Mouse (Mus musculus) v-Abl transformed pro-B cells (cell line): ENCODE results near the gene Rasal1.

Experiments used
- in situ Hi-C, 2 experiments: fragments of 400-800 bp; cut with MboI; formaldehyde crosslinking; loops; one replicate each; pipeline ENCODE4 v1.15.1; 2025; ENCODE audit not compliant: unreplicated experiment in 2 of 2

The Rasal1 gene

DNA sequence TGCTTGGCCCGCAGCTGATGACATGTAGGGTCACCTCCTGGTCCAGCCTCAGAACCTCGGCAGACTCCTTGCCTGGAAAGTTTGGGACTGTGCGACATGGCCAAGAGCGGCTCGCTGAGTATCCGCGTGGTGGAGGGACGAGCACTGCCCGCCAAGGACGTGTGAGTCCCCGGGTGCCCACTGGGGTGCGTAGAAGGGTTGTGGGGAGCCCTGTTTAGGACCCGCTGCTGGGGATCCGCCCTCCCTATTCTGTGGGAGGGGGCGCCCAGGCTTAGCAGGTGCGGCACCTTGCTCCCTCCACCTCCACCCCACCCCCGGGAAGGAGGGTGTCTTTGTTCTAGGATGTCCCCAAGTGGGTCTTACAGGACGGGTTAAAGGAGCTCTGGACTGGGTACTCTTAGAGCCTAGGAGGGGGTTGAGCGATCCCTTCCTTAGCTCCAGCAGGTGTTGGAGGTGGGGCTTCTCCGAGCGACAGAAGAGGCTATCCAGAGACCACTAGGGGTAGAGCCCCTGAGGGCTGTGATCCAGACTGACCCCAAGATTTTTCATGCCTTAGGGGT, 842 bp downstream of the Rasal1 start:
- in situ Hi-C loops: no loop called here

DNA sequence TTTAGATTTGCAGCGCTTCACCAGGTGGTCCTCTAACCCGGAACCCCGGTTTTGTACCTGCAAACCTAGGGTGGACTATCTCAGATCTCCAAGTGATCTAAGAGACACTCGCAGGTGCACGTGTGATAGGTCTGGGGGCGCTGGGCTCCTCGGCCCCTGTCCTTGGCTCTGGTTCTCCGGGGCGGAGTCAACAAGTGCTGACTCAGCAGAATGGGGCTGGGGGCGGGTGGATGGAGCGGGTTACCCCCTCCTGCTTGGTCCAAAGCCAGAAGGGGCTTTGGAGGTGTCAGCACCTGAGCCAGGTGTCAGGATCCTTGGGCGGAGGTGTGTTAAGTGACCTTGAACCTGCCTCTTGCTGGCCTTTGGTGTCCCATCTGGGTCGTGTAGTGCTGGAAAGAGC, 1.3 kb downstream of the Rasal1 start:
- in situ Hi-C loops: no loop called here

DNA sequence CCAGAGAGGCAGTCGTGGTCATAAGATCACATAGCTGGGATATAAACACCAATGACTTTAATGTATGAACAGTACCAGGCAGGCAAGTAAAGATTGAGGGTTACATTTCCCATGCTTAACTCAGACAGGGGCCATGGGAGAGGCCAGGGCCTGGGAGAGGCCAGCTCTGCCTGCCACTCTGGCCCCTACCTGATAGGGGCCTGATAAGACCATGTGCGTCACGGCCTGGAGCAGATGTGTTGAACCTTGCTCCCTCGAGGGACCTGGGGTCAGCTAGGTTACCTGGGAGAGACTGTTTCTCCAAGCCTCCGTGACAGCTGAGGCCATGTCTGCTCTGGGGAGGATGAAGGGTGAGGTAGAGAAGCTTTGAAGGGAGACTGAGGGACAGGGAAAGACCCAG, 2.6 kb downstream of the Rasal1 start:
- in situ Hi-C loops: no loop called here

DNA sequence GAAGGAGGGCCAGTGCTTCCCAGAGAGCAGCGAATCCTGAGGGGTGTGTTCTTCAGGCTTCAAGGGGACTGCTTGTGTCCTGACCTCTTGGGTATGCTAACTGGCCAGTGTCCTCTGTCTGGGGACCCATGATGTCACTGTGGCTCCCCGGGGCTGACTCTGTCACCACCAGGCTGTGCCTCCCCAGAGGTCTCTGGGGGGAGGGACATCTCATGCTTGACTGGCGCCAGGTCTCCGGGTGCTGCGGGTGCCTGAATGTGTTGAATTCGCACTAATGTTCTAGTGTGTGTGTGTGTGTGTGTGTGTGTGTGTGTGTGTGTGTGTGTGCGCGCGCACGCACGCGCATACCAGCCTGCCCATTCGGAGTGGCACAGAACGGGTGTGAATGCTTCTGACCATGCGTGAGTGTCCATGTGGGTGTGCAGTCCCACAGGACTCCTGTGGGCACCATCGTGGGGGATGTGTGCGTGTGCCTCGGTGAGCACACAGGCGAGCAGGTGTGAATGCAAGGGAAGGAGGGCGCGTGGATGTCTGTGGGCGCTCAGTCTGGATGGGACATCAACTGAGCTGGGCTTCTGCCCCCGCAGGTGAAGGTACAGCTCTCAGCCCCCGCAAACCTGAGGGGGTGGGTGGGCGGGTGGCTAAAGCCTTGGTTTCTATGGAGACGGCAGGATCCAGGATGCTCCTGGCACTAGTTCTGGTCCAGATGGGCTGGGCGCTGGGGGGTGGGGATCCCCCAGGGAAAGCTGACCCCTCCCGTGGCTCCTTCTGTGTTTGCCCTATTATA, 4.5 kb downstream of the Rasal1 start:
- in situ Hi-C loops: no loop called here

DNA sequence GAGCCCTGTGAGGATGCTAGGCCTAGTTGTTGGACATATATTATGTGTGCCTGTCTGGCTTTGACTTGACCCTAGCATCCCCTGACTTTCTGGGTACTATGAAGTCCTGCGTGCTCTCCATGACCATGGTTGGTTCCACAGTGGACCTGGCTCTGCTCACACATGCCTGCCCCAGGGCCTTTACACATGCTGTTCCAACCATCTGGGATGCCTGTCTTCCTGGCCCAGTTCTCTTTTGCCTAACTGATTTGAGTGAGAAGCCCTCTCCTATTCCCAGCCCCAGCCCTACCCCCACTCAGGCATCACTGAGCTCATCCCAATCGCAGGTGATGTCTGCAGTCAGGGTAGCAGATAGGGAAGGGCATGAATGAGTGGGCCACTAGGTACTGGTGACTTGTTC, 5.3 kb downstream of the Rasal1 start:
- in situ Hi-C loops: no loop called here

DNA sequence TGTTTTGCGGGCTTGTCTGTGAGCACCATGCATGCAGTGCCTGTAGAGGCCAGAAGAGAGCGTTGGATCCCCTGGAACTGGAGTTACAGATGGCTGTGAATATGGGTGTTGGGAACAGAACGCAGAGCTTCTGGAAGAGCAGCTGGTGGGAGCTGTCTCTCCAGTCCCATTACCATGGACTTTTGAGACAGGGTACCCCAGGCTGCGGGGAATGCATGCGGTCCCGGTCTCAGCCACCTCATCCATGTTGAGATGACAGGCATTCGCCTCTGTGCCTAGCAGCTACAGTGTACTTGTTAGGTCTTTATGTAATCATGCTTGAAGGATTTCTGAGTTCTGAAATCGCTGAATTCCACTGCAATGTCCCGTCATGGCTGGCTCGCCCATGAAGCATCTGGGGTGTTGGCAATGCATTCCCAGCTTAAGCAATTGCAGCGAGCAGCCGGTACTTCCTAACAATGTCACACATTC, 7.7 kb downstream of the Rasal1 start:
- in situ Hi-C loops: no loop called here

DNA sequence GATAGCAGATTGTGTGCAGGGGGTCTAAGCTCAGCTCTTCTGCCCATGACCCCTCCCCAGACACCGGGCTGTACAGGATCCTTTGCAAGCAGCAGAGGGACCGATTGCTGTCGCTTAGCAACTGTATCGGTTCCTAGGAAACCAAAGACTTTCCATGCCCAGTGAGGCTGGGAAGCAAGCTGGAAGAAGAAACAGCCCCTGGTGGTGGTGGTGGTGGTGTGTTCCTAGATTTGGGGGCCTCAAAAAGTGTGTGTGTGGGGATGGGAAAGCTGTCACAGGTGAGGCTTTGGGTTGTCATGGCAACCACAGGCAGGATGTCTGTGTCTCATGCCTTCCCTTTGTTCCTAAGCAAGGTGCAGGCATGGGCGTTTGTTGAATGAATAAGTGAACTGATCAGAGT, 12.2 kb downstream of the Rasal1 start:
- in situ Hi-C loops: no loop called here

DNA sequence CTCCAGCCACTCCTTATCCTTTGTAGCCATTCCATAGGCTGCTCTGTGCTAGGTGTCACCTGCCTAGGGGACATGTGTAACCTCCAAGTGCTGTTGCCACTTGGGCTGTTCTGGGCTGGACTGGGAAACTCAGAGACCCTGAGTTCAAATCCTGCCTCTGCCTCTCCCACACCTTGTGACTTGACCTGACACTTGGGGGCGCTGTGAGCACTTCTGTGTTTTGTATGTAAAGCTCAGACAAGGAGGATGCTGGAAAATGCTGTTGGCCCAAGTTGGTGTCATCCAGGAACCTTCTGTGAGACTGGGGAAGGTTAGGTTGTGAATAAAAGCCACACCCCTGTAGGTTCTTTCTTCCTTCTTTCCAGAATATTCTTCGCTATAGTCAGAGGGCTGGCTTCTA, 16.3 kb downstream of the Rasal1 start:
- in situ Hi-C loops: no loop called here

DNA sequence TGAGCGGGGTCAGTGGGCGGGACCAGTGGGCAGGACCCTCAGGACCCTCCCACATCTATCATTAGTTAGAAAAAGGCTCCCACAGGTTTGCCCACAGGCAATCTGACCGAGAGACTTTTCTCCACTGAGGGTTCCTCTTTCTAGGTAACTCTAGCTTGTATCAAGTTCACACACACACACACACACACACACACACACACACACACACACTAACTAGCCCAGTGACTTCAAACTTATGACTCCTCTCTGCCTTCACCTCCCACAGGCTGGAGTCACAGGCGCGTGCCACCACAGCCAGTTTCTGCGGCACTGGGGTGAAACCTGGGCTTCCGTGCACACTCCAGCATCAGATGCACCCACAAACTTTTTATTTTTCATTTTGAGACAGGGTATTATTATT, 20.1 kb downstream of the Rasal1 start:
- in situ Hi-C loops: no loop called here

DNA sequence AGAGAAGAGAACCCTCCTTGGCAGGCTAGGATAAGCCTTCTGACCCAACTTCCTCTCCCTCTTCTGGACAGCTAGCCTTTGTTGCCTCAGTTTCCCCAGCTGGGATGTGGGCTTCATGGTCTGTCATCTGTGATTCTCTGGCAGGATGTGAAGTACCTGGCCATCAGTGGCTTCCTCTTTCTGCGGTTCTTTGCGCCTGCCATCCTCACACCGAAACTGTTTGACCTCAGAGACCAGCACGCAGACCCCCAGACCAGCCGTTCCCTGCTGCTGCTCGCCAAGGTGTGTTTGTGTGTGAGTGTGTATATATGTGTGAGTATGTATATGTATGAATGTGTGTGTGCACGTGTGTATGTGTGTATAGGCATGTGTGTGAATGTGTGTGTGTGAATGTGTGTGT, 21.5 kb downstream of the Rasal1 start:
- in situ Hi-C loops: loop anchor here in 1 of 2 experiments (10.0 kb wide), 1 partner anchor 165 kb away; the partner anchor contains the start of gene Plbd2

DNA sequence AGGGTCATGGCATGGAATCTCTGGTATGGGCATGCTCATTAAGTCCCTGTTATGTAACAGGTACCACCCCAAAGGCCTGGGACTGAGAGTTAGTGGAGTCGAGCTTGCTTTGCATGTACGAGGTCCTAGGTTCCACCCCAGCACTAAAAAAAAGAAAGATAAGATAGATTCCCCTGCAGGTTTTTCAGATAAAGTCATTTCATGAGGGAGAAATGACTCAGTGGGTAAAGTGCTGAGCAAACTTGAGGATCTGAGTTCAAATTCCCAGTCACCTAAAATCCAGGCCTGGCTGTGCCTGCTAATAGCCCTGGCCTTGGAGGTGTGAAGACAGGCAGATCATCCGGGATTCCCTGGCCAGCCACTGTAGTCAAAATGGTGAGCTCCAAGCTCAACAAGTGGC, 23.3 kb downstream of the Rasal1 start:
- in situ Hi-C loops: loop anchor here in 1 of 2 experiments (10.0 kb wide), 1 partner anchor 167 kb away; the partner anchor contains the start of gene Plbd2

DNA sequence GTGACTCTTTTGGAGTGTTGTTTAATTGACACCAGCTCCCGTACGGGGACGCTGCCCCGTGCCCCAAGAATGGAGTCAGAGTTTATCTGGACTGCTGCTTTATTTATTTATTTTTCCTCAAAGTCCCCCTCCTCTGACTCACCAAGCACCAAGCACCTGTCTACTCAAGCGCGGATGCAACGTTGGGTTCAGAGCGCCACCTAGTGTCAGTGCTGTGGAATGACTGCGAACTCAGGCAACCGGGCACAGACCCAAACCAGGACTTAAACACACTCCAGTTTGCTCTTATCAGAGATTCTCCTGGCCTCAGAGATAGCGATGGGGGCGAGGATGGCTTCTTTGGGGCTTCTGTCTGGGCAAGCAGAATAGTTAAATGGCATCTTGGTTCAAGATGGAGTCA, 25.0 kb downstream of the Rasal1 start:
- in situ Hi-C loops: loop anchor here in 1 of 2 experiments (10.0 kb wide), 1 partner anchor 169 kb away; the partner anchor contains the start of gene Plbd2

DNA sequence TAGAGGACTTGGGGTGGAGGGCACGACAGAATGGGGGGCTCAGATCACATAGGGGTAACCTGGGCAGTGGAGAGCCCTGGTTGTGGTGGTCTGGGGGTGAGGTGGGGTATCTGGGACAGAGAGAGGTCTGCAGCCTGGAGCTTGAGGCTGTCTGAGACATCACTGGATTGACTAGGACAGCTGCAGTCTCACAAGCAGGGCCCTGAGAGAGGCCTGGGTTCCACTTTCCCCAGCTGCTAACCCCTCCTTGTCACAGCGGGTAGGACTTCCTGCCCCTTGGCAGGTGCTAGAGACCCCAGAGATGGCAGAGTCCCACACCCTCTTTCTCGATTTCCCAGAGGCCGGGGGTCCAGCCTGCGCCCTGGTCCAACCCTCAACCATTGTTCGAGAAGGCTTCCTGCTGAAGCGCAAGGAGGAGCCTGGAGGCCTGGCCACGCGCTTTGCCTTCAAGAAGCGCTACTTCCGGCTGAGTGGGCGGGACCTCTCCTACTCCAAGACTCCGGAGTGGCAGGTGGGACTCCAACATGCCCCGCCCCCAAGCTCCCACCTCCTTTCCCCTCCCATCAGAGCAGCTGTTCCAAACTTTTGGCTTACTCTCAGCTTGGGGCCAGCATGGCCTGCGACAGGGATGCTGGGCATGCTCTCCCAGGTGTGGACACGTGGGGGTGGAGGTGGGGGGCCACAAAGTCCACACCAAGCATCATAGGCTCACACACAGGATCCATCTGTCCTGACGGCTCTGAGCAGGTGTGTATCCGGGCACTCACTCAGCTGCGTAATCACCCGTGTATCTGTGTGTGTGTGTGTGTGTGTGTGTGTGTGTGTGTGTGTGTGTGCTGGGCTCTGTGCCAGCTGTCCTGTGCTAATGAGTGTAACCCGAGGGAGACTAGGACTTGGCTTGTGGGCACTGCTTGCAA, 25.9 kb downstream of the Rasal1 start:
- in situ Hi-C loops: loop anchor here (5.0 to 10.0 kb wide), 3 partner anchors 38 to 170 kb away; partner anchors contain the start of genes Dtx1 (in 2 of the 2) and Plbd2 (in 1 of the 2)

DNA sequence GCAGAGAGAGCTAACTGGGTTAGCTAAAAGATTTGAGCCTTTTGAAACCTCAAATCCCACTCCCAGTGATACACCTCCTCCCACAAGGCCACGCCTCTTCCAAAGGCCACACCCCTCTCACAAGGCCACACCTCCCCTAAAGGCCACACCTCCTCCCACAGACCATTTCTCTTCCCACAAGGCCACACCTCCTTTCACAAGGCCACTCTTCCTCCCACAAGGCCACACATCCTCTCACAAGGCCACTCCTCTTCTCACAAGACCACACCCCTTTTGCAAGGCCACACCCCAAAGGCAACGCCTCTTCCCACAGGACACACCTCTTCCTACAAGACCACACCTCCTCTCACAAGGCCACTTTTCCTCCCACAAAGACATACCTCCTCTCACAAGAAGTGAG, 28.9 kb downstream of the Rasal1 start:
- in situ Hi-C loops: loop anchor here (5.0 to 10.0 kb wide), 3 partner anchors 35 to 173 kb away; partner anchors contain the start of genes Dtx1 (in 2 of the 2) and Plbd2 (in 1 of the 2)

DNA sequence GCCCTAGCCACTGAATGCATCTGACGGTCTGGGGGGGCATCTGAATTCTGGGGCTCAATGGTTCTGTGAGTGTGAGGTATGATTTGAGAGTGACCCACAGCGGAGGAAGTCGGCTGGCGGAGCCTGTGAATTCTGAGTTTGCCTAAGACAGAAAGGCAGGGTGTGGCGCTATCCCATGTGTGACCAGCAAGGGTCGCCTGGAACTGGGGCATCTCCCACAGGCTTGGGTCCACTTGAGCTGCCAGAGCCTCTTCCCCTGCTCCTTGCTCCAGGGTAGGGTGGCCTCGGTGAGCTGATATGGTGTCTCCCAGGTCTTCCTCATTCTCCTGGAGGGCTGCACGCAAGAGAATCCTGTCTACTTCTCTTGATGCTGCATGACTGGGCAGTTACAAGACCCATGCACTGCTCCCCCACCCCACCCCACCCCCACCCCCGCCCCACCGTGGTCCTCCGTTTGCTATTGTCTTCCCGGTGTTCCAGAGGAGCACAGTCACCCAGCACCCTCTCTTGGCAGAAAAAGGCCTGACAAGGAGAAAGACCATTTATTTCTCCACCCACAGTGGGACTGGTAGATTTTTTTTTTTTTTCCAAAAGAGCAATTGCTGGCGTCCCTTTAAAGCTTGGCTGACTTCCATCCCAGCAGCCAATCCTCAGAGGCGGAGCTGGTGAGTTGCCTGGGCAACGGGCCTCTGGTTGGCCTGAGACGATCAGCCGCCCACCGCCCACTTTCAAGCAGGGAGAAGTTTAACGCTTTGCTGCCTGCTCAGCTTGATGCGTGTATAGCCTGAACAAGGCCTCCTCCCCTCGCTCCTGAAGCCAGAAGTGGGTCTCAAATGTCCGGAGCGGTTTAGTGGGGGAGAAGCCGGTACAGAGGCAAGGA, 31.3 kb downstream of the Rasal1 start:
- in situ Hi-C loops: loop anchor here (5.0 to 10.0 kb wide), 3 partner anchors 32 to 175 kb away; partner anchors contain the start of genes Dtx1 (in 2 of the 2) and Plbd2 (in 1 of the 2)

DNA sequence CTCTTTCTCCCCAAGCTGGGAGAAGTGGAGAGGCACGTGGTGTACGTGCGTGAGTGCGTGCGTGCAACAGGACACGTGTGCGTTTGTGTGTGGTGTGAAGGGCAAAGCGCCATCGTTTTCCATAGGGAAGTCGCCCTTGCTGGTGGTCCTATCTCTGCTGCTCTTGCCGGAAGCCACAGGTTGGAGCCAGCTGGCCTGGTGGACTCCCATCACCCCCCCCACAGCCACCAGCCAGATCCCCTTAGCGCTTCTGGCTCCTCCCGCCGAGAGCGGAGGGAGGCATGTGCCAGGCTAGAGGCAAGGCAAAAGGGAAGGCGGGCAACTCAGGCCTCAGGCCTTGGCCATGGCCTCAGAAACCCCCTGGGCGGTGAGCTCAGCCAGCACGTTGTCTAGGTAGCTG, 32.3 kb downstream of the Rasal1 start:
- in situ Hi-C loops: no loop called here

DNA sequence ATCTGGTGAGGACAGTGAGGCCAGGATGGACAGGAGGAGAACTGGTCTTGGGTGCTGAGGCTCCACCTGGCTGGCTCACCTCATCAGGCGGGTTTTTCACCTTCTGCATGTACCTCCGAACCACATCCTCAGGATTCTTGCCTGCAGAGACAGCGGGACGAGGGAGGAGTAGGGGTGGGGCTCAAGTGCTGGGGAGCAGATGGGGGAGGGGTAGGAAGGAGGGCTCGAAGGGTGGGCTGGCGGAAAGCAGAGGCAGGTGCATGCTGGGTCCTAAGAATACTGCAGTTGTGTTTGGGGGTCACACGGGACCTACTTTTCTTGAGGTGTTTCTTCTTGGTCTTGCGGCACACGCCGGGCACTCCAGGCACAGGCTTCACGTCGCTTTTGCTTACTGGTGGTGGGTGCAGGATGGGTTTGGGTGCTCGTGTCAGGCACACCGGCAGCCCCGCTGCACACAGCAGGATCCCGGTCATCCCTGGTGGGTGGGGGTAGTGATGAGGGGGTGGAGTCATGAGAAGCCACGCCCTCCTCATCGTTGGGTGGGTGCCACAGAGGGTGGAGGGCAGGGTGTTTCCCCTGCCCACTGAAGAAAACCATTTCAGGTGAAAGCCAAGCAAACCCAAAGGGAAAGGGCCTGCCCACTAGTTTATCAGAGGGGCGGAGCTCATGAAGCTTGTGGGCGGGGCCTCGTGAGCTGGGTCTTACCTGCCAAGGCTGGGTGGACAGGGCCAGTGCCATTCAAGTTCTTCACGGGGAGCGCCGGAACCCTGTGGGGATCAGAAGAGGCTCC, 34.6 kb downstream of the Rasal1 start:
- in situ Hi-C loops: no loop called here

DNA sequence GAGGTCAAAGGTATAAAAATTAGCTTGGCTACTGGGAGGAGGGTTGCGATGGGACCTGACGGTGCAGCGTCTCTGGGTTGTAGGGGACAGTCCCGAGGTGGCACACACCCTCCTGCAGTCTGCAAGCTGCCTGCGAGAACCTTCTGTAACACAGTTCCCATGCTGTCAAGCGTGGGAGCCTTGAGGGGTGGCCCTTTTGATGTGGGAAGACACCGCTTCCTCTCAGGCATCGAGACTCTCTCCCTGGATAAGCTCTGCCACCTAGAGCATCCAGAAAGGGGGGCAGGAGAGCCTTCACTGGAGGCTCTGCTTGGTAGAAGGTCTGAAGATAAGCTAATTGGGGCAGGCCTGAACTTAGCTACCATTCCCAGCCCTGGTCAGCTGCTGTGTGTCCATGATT, 37.1 kb downstream of the Rasal1 start:
- in situ Hi-C loops: no loop called here
